Mouse (Mus musculus) olfactory bulb, adult 2 months (tissue): ENCODE results near the gene Myo18a. TPM values are rescaled to one million over a fixed set of nuclear protein-coding genes. Genes with fewer than 3 reads are reported as not detected.

Experiments
- H3K27ac ChIP-seq: fragments of 200-500 bp; 2 replicates; pipeline ENCODE4 v1.5.1; 2012; ENCODE audit warnings: low read depth, low read length; ENCODE audit not compliant: insufficient read depth
- H3K4me1 ChIP-seq: fragments of 200-500 bp; 2 replicates; pipeline ENCODE4 v1.6.1; 2012; ENCODE audit warnings: low read length; ENCODE audit not compliant: control insufficient read depth, insufficient read depth
- H3K4me3 ChIP-seq: fragments of 200-500 bp; 2 replicates; pipeline ENCODE4 v1.5.1; 2012; ENCODE audit warnings: mild to moderate bottlenecking, low read depth, low read length, moderate library complexity; ENCODE audit not compliant: insufficient read depth
- CTCF ChIP-seq: fragments of 200-500 bp; IDR thresholded peaks from 2 replicates; pipeline ENCODE4 v1.5.1; 2012; ENCODE audit warnings: low read depth, mild to moderate bottlenecking, low read length, moderate library complexity; ENCODE audit not compliant: insufficient read depth
- POLR2A ChIP-seq: fragments of 200-500 bp; IDR thresholded peaks from 2 replicates; pipeline ENCODE4 v1.6.1; 2012; ENCODE audit warnings: mild to moderate bottlenecking, low read depth, low read length, moderate library complexity; ENCODE audit not compliant: insufficient read depth
- WGBS: fragments of 180-500 bp; shearing (Covaris S2); methylation state at CpG from one replicate; pipeline ENCODE4 v1.1.7; 2018; 5-methylcytosine and 5-hydroxymethylcytosine counted together
- polyA plus RNA-seq: library from polyadenylated mRNA; stranded (reverse); fragments of >200 nt; gene quantifications from 2 replicates; pipeline ENCODE4 v1.2.4, GENCODE M21; 2012; ENCODE audit warnings: low replicate concordance; ENCODE audit not compliant: missing spikeins, insufficient read depth, insufficient read length

Myo18a gene
- polyA plus RNA-seq, 1 experiment, result 284 TPM

DNA sequence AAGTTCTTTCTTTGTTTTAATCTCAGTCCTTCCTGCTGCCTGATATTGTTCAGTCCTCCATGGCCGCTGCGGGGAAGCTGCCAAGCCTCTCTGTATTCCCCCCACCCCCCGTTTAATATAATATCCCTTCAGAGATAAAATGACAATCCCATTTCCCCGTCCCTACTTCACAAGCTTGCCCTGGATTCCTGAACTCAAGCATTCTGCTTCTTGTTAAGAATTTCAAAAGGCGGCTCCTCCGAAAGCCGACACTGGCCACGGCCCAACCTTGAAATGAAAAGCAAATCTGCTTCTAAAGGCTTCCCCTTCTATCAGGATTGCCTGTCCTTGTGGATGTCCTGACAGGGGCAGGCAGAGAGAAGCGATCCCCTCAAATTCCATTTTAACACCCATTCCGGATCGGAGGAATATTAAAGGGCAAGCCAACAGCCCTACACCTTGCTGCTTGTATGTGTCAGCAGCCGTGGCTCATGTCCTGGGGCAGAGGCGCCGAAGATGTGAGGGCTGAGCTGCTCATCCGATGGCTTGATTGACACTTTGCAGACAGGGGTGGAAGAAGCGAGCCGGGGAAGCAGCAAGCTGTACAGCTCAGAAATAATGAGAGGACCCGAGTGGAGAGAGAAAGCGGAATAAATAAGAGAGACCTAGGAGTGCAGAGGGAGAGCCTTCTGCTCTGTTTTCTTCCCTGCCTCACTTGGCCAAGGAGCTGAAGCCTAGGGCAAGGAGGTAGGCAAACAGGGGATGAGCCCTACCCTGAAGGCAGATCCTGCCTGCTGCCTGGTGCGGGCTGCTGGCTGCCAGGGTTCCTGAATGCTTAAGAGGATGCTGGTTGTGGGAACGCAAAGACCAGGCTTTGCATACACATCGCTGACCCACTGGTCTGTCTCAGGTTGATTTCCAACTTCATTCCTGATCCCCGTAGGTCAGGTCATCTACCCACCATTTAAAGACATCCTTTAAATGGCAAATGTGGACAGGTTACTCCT, 134.1 kb downstream of the Myo18a start:
- H3K27ac ChIP-seq, result peak overlapping the region; percentile 63
- 24% methylated on average over 23 of the region's 23 CpGs for WGBS
- H3K4me3 ChIP-seq, result peak overlapping the region; percentile 12
- TF ChIP-seq CTCF, result no peak
- TF ChIP-seq POLR2A, result no peak
- peaks cover 36% of the 10 kb centered on the region for H3K4me1 ChIP-seq

DNA sequence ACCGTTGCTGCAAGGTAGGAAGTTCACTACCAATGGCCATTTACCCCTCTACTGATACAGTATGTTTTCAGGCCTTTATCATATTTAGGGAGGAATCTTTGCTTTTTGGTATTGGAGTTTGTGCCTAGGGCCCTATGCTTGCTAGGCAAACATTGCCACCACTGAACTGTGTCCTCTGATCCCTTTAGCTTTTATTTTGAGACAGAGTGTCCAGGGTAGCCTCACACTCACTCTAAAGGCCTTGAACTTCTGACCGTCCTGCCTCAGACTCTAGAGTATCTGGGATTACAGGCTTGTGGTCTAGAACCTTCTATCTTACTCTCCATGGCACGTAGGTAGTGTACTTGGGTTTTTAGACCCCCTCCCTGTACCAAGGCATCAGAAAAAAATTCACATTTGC, 137.1 kb downstream of the Myo18a start:
- Histone ChIP-seq H3K27ac (no peak overlapping the region), H3K4me1 (peaks cover 25% of the 10 kb centered on the region), H3K4me3 (no peak overlapping the region)
- WGBS, result 97% methylated on average over 3 of the region's 3 CpGs
- TF ChIP-seq POLR2A, result no peak
- no peak for TF ChIP-seq CTCF

DNA sequence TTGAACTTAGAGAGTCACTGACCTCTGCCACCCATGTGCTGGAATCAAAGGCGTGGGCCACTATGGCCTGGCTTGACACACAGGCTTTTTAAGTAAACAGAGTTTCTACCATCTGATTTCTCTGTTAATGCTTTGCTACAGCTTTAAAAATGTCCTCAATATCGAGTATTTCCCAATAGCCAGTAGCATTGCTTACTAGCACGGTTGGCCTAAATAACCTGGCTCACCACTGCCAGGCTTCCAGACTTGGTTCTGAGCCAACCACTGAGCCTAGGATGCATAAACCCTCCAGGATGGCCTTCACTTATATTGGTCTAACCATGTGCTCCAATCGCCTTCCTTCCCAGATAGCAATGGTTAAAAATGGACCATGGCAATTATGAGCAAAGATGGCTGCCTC, 137.7 kb downstream of the Myo18a start:
- WGBS, result 83% methylated on average over 4 of the region's 4 CpGs
- no peak overlapping the region for H3K27ac ChIP-seq
- H3K4me1 ChIP-seq, result peaks cover 25% of the 10 kb centered on the region
- no peak overlapping the region for H3K4me3 ChIP-seq
- TF ChIP-seq CTCF, result no peak
- TF ChIP-seq POLR2A, result no peak

DNA sequence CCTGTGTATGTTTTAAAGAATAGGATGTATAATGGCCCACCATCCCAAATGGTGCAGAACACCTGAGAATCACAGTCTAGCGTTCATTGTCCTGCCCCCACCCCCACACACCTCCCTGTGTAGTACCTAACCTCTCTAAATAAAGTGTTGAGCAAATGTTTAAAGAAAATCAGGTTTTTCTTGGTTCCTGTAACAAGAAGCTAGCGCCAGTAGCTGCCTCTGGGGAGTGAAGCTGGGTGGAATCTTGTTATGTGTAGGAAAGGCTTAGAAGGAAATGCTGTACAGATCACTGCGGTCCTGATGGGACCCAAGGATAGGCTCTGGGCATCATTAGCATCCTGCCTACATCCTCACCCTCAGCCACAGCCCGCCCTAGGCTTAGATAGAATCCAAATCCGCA, 138.3 kb downstream of the Myo18a start:
- WGBS, result 64% methylated on average over 5 of the region's 5 CpGs
- TF ChIP-seq CTCF, result no peak
- TF ChIP-seq POLR2A, result no peak
- Histone ChIP-seq H3K4me1 (peaks cover 27% of the 10 kb centered on the region), H3K4me3 (no peak overlapping the region), H3K27ac (peak overlapping the region; percentile 19; the same call in 1 of the 2 replicates)

DNA sequence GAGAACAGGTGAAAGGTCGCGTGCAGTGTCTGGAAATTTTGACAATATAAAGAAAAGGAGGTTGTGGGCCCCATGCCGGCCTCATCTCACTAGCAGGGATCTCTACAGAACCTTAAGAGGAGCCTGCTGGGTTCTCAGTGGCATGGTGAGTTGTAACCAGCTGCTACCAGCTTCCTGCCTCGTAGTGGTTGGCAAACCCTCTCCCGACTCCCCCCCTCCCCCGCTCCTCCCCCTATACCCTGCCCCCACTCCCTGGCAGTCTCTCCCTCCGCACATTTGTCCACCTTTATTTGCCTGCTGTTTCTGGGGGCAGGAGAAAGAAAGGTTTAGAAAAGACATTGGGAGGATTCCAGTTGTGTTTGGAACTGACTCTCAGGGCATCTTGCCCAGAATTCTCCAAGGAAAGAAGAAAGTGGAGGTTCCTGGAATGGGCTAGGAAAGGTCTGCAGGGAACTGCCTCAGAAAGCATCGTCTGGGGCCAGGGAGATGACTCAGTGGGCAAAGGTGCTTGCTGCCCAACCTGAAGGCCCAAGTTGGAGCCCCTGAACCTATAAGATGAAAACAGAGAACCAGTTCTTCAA, 138.8 kb downstream of the Myo18a start:
- peaks cover 29% of the 10 kb centered on the region for H3K4me1 ChIP-seq
- 32% methylated on average over 8 of the region's 8 CpGs for WGBS
- peak overlapping the region; percentile 19; the same call in 1 of the 2 replicates for H3K27ac ChIP-seq
- TF ChIP-seq CTCF (no peak), POLR2A (no peak)
- no peak overlapping the region for H3K4me3 ChIP-seq

DNA sequence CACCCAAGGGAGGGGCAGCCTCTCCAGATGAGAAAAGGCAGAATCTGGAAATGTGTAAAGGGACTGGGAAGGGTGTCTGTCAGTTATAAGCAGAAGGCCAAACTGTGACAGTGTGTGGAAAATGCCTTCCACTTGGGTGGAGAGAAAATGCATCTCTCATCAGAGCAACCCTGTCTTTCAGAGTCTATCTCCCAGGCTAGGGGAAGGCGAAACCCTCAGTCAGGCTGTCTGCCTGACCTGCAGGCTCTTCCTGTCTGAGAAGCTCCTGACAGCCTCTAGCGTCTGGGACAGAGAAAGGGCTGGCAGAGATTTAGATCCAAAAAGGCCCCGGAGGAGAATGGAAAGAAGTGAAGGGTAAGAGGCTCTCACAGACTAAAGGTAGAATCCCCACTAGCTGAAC, 140.7 kb downstream of the Myo18a start:
- peaks cover 21% of the 10 kb centered on the region for H3K4me1 ChIP-seq
- H3K27ac ChIP-seq, result no peak overlapping the region
- WGBS, result 62% methylated on average over 3 of the region's 3 CpGs

DNA sequence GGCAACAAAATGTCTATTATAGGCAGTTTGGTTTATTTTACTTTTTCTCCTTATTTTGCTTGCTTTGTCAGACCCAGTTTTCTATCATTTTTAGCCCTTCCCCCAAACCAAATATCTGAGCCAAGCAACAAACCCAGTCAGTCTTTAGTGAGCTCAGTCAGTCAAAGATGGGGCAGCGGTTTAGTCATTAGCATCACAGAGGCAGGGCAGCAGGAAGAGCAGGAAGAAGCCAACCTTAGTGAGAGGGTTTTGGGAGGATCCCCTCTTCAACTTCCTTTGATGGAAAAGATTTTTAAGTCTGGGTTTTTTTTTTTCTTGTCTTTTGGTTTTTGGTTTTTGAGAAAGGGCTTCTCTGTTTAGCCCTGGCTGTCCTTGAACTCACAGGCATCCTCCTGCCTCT, 141.7 kb downstream of the Myo18a start:
- no peak for TF ChIP-seq POLR2A
- TF ChIP-seq CTCF, result no peak
- 73% methylated on average over 1 of the region's 1 CpGs for WGBS
- Histone ChIP-seq H3K27ac (no peak overlapping the region), H3K4me3 (no peak overlapping the region), H3K4me1 (peaks cover 26% of the 10 kb centered on the region)

More for the DNA sequence above, 140.7 kb downstream of the Myo18a start:
- no peak overlapping the region for H3K4me3 ChIP-seq
- TF ChIP-seq CTCF (no peak), POLR2A (no peak)

DNA sequence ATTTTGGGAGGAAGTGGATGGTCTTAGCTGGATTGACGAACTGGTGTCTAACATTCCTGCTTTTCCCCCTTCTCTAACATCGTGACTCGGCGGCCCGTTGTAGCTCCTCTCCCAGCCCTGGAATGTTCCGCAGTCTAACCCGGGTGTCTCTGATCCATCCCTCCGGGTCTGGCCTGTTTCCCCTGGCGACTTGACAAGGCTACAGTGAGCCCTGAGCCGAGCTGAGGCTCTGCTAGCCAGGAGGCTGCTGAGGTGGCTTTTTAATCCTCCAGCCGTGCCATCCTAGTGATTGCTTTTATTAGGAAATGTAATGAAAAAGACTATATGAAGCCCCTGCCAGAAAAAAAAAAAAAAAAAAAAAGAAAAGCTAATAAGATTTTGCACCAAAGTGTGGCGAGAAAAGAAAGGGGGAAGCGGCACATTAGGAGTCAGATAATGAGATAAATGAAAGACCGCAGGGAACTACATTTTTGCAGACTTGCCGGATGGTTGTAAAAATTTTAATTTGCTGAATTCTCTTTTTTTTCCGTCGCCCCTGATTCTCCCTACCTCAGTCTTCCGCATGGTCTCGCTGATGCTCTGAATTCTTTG, 143.1 kb downstream of the Myo18a start:
- Histone ChIP-seq H3K4me3 (no peak overlapping the region), H3K4me1 (peaks cover 24% of the 10 kb centered on the region), H3K27ac (no peak overlapping the region)
- no peak for TF ChIP-seq POLR2A
- TF ChIP-seq CTCF, result no peak
- WGBS, result 52% methylated on average over 19 of the region's 19 CpGs

DNA sequence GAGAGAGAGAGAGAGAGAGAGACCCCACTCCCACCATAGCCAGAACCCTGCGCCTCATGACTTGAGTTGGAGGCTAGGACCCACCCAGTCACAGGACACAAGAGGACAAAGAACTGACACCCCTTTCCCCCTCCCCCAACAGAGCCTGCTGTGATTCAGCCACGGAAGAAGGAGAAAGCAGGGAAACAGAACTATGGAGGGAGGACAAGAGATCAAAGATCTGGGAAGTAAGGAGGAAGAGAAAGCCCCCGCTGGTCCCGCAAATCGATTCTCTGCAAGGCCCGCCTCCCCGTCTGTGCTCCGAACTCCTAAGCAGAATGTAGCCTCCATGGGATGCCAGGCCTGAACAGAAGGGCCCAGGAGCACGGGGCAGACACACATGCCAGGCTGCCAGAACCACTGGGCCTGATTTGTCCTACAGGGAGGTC, 143.7 kb downstream of the Myo18a start:
- TF ChIP-seq POLR2A, result no peak
- no peak for TF ChIP-seq CTCF
- Histone ChIP-seq H3K4me1 (peaks cover 21% of the 10 kb centered on the region), H3K27ac (no peak overlapping the region), H3K4me3 (no peak overlapping the region)
- WGBS, result 33% methylated on average over 9 of the region's 9 CpGs
